Mouse (Mus musculus): ENCODE results near the gene Tppp. TPM values are rescaled to one million over a fixed set of nuclear protein-coding genes. Genes with fewer than 3 reads are reported as not detected.
A peak's percentile ranks its signal among the peaks of the same experiment; 100 is the strongest.

Tppp gene
- polyA plus RNA-seq (2015; fragmentation: Nextera tagmentation; extraction: Ambion mirVana) = 11.0 and 12.1 TPM in 2 replicates

DNA sequence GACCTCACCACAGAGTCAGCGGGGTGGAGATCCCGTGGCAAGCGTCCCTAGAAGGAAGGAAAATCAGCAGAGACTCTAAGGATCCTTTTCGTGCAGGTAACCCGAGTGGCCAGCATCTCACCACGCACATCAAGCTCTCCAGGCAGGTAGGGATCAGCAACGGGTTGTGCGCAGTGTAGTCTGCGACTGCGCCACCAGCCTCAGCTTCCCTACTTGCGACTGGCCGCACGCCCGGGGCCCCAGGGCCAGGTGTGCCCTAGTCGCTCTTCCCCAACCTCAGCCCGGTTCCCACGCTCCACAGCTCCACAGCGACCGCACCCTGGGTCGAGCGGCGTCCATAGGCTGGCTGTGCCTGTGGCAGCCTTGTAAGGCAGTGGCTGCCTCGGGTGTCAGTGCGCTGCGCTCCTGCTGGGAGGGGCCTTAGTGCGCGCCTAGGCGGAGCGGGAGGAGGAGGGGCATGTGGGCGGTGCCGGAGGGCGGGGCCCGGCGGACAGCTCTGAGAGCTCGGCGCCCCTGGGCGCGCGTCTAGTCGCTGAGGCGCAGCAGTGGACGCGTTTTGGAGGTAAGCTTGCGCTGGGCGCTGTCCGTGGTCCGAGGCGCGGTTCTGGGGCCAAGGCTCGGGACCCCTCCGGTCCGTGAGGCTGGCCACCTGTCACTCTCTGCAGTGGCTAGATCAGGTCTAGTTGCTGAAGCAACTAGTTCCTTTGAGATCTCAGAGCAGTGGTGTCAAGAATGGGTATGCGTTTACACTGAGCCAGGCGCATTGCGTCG lies at the start of gene Tppp:
Gene Tppp (plus strand): TSS at position 460 of the 771 bp plus-strand sequence.
- peak; percentile 94 for ATAC-seq (ENCODE audit: low FRiP score)
- Histone ChIP-seq H3K4me1 (peaks cover 21% of the 10 kb centered on the region), H3K4me2 (peak within 1 kb of the TSS; percentile 91), H3K36me3 (no peaks in the 10 kb centered on the region), H3K9me3 (replicated peaks) (no peaks in the 10 kb centered on the region), H3K4me3 (replicated peaks) (peak within 1 kb of the TSS; percentile 75), H3K27me3 (replicated peaks) (peaks cover 4% of the 10 kb centered on the region; the same call in 1 of the 2 replicates), H3K27ac (replicated peaks) (peak within 1 kb of the TSS; percentile 84), H3K9ac (replicated peaks) (peak within 1 kb of the TSS; percentile 68)
- WGBS = under 1% methylated on average over 56 of the region's 56 CpGs

DNA sequence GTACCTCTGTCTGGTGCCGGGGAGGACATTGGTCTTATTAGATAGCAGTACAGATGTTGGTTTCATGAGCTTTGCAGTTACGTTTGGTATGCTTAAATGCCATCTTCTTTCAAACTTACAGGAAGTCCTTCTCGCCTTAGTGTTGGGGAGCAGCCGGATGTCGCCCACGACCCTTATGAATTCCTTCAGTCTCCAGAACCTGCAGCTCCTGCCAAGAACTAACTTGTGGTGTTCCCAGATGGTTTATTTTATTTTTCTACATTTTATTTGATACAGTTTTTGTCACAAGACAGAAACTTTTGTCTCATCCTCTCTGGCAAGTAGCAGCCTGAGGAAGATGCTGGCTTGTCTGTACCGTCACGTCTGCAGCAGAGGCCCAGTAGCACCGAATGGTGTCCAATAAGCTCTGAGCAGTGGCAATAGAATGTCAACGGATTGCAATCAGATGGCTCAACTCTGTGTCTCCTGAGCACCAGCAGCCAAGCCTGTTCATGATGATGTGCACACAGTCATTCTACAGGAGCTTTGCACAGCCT lies 49.0 kb upstream of the Tppp start:
- H3K4me3 ChIP-seq (replicated peaks) = no peak overlapping the region
- no peaks in the 10 kb centered on the region for H3K27me3 ChIP-seq (replicated peaks)
- no peak for ATAC-seq (ENCODE audit: low FRiP score)
- no peak overlapping the region for H3K9ac ChIP-seq (replicated peaks)
- no peaks in the 10 kb centered on the region for H3K4me1 ChIP-seq
- H3K27ac ChIP-seq (replicated peaks) = no peak overlapping the region
- no peaks in the 10 kb centered on the region for H3K9me3 ChIP-seq (replicated peaks)
- WGBS = 95% methylated on average over 10 of the region's 10 CpGs
- H3K4me2 ChIP-seq = no peak overlapping the region
- H3K36me3 ChIP-seq = peaks cover 70% of the 10 kb centered on the region

DNA sequence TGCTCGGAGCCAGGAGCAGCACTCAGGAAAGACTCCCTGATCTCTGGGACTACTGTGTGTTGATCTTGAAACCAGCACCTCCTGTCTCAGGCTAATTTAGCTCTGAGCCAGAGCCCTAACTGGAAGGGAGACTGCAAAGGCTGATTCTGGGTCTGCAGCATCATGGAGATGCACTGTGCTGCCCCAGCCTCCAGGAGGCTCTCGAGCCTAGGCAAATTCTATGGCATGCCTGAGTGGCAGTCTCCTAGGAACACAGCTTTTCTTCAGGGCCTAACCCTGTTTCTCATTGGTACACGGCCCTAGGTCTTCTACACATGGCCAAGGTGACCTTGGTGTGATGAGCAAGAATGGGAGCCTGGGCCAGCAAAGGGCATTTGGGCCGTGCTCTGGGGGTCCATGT lies 48.0 kb upstream of the Tppp start:
- ATAC-seq (ENCODE audit: low FRiP score) = no peak
- no peak overlapping the region for H3K9ac ChIP-seq (replicated peaks)
- WGBS = 83% methylated on average over 4 of the region's 4 CpGs

DNA sequence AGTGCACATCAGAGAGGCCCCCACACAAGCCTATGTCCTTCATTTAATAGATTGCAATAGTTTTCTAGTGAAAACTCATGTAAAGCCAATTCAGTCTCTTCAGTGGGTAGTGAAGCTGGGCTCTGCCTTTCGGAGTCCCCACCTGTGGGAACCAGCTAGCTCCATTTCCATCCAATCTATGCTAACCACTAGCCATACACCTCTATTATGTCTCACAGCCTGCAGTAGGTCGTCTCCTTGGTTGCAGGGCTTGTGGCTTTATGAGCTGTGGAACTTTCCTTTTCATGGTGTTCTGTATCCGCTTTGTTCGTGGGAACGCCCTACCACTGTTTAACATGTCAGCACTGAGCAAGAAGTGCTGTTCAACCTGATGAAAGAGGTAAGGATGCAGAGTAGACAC lies 45.7 kb upstream of the Tppp start, which contains the start of gene Zdhhc11:
Gene Zdhhc11 (plus strand): TSS at position 301 of the 400 bp plus-strand sequence.
- no peak within 1 kb of the TSS for H3K27ac ChIP-seq (replicated peaks)
- H3K36me3 ChIP-seq = peaks cover 39% of the 10 kb centered on the region
- no peak within 1 kb of the TSS for H3K4me3 ChIP-seq (replicated peaks)
- no peaks in the 10 kb centered on the region for H3K4me1 ChIP-seq
- H3K9me3 ChIP-seq (replicated peaks) = no peaks in the 10 kb centered on the region
- H3K27me3 ChIP-seq (replicated peaks) = no peaks in the 10 kb centered on the region
- H3K9ac ChIP-seq (replicated peaks) = no peak within 1 kb of the TSS
- no peak within 1 kb of the TSS for H3K4me2 ChIP-seq
- ATAC-seq (ENCODE audit: low FRiP score) = no peak
- WGBS = 85% methylated on average over 5 of the region's 5 CpGs

More for the DNA sequence above, 48.0 kb upstream of the Tppp start:
- no peaks in the 10 kb centered on the region for H3K9me3 ChIP-seq (replicated peaks)
- no peak overlapping the region for H3K4me3 ChIP-seq (replicated peaks)
- H3K27me3 ChIP-seq (replicated peaks) = no peaks in the 10 kb centered on the region
- H3K27ac ChIP-seq (replicated peaks) = no peak overlapping the region
- H3K4me2 ChIP-seq = no peak overlapping the region
- peaks cover 61% of the 10 kb centered on the region for H3K36me3 ChIP-seq
- no peaks in the 10 kb centered on the region for H3K4me1 ChIP-seq

DNA sequence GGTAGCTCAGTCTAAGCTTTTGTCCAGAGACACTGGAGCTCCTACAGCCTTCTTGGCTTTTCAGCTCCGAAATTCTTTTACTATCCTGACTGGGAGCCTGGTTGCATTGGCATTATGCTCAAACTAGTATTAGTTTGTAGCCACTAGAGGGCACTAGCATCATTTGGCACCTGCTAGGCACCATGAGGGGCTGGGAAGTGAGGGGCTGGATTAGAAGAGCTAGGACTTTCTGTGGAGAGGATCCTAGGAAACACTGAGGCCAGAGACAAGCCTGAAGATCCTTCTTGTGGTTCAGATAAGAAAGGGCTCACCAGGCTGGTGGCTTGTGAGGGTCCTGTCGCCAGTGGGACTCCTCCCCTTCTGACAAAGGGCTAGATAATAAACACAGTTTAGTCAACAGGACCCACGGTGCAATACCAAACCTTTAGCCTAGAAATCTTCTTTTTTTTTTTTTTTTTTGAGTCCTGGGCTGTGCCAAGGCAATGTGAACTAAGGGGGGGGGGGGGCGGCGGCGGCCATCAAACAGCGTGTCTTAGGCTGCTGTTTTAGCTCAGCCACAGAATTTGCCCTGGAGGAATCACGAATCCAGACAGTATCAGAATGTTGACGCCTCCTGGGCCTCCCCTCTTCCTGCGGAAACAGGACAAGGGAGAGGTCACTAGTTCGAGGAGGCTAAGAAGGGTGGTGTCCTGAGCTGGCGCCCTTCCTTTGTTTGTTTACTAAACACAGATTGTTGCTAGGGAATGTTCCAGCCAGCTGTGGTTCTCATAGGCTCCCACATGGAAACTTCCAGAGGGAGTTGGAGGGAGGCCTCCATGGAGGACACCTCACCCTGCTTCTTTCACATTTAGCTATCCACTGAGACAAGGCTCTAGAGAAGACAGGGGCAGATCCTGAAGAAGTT lies 38.4 kb upstream of the Tppp start:
- peak; percentile 86 for ATAC-seq (ENCODE audit: low FRiP score)

DNA sequence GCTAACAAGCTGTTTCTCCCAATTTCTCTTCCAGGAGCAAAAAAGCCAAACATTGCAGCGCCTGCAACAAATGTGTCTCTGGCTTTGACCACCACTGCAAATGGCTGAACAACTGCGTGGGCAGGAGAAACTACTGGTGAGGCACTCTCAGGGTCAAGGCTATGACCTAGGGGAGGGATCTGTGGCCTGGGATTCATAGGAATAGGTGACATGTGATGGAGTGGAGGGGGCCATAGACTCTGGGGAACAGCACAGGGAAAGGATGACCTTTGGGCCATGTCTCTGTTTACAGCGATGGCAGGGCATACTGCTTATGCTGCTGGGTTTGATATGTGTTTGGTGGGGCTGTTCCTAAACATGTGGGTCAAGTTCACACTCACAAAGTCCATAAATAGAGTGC lies 34.7 kb upstream of the Tppp start:
- H3K36me3 ChIP-seq = no peaks in the 10 kb centered on the region
- peaks cover 2% of the 10 kb centered on the region; the same call in 1 of the 2 replicates for H3K4me1 ChIP-seq
- H3K27ac ChIP-seq (replicated peaks) = no peak overlapping the region
- H3K4me3 ChIP-seq (replicated peaks) = no peak overlapping the region
- WGBS = 90% methylated on average over 3 of the region's 3 CpGs
- no peak overlapping the region for H3K4me2 ChIP-seq
- H3K27me3 ChIP-seq (replicated peaks) = no peaks in the 10 kb centered on the region
- no peak for ATAC-seq (ENCODE audit: low FRiP score)
- H3K9me3 ChIP-seq (replicated peaks) = no peaks in the 10 kb centered on the region
- H3K9ac ChIP-seq (replicated peaks) = no peak overlapping the region

More for the DNA sequence above, 38.4 kb upstream of the Tppp start:
- H3K4me1 ChIP-seq = peaks cover 2% of the 10 kb centered on the region; the same call in 1 of the 2 replicates
- H3K9ac ChIP-seq (replicated peaks) = no peak overlapping the region
- H3K4me3 ChIP-seq (replicated peaks) = no peak overlapping the region
- no peaks in the 10 kb centered on the region for H3K36me3 ChIP-seq
- 55% methylated on average over 12 of the region's 12 CpGs for WGBS
- H3K27ac ChIP-seq (replicated peaks) = no peak overlapping the region
- peak overlapping the region; percentile 34; the same call in 1 of the 2 replicates for H3K4me2 ChIP-seq
- H3K27me3 ChIP-seq (replicated peaks) = no peaks in the 10 kb centered on the region
- no peaks in the 10 kb centered on the region for H3K9me3 ChIP-seq (replicated peaks)

DNA sequence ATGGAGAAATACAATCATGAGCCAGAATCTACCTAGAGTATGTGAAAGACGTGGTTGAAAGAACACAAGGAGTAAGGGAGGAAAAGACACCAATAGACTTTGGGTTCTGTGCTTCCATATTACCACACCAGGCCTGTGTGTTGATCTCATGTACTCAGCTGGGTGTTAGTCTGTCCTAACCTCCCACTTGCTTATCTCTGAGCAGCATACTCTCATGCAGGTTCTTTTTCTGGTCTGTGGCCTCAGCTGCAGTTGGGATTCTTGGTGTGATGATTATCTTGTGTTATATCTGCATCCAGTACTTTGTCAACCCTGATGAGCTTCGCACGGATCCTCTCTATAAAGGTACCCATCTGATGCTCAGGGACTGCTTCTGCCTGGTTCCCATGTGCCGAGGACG lies 32.3 kb upstream of the Tppp start:
- no peak overlapping the region for H3K9ac ChIP-seq (replicated peaks)
- no peaks in the 10 kb centered on the region for H3K27me3 ChIP-seq (replicated peaks)
- H3K4me1 ChIP-seq = no peaks in the 10 kb centered on the region
- H3K9me3 ChIP-seq (replicated peaks) = no peaks in the 10 kb centered on the region
- no peak overlapping the region for H3K27ac ChIP-seq (replicated peaks)
- WGBS = 88% methylated on average over 5 of the region's 5 CpGs
- no peak for ATAC-seq (ENCODE audit: low FRiP score)
- H3K4me2 ChIP-seq = no peak overlapping the region
- H3K36me3 ChIP-seq = no peaks in the 10 kb centered on the region
- no peak overlapping the region for H3K4me3 ChIP-seq (replicated peaks)

DNA sequence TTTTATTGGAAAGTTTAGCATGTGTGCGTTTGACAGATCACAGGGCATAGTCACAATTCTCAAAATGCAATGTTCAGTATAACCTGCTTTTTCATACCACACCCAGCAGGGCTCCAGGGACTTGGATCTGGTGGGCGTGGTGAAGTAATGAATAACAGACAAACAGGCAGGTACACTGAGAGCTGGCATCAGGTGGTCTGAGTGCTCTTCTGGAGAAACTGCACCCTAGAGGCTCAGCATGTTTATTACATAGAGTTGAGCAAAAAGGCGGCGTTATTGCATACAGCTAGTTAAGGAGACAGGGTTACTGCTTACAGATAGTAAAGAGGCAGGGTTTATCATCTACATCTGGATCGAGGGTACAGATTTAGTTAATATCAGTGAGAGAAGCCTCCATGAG lies 18.9 kb upstream of the Tppp start:
- Histone ChIP-seq H3K9me3 (replicated peaks) (no peaks in the 10 kb centered on the region), H3K4me2 (no peak overlapping the region), H3K36me3 (no peaks in the 10 kb centered on the region), H3K27me3 (replicated peaks) (no peaks in the 10 kb centered on the region), H3K9ac (replicated peaks) (no peak overlapping the region), H3K27ac (replicated peaks) (no peak overlapping the region), H3K4me3 (replicated peaks) (no peak overlapping the region), H3K4me1 (no peaks in the 10 kb centered on the region)
- 72% methylated on average over 5 of the region's 5 CpGs for WGBS
- no peak for ATAC-seq (ENCODE audit: low FRiP score)

DNA sequence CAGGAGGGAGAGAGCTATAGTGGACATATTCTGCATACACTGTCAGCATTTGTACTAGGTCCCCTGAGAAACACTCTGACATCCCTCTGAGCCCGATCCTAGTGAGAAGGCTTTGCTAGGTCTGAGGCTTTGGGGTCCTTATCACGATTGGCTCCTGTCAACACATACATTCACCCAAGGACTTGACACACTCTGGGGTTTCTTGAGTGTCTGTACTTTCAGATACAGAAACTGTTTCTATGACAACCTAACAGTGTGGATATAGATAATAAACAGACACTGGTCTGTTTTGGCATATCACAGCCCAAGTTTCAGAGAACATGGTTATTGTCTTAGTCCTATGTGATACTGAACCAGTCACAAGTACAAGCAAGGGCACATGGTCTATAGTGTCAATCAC lies 18.4 kb upstream of the Tppp start:
- no peak for ATAC-seq (ENCODE audit: low FRiP score)
- H3K4me2 ChIP-seq = no peak overlapping the region
- 82% methylated on average over 2 of the region's 2 CpGs for WGBS

DNA sequence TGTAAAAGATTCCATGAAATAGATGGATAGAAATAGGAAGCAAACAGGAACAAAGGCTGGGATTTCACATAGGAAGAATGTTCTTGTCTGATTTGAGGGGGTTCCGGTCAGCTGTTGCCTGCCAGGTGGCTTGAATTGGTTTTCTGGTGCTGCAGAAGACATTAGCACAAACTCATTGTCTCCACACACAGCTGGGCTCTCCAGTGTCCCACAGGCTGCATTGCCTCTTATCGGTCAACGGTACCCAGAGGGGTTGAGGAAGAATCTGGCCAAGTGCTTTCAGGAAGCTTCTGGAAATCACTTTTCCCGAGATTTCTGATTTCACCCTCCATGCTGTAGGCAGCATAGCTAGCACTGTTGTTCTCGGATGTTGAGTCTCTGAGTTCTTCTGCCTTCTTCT lies 17.9 kb upstream of the Tppp start:
- no peak overlapping the region for H3K27ac ChIP-seq (replicated peaks)
- no peak overlapping the region for H3K4me2 ChIP-seq
- no peaks in the 10 kb centered on the region for H3K36me3 ChIP-seq
- no peak overlapping the region for H3K4me3 ChIP-seq (replicated peaks)
- ATAC-seq (ENCODE audit: low FRiP score) = no peak
- H3K27me3 ChIP-seq (replicated peaks) = no peaks in the 10 kb centered on the region
- H3K4me1 ChIP-seq = no peaks in the 10 kb centered on the region
- no peak overlapping the region for H3K9ac ChIP-seq (replicated peaks)
- H3K9me3 ChIP-seq (replicated peaks) = no peaks in the 10 kb centered on the region
- WGBS = 78% methylated on average over 5 of the region's 5 CpGs

More for the DNA sequence above, 18.4 kb upstream of the Tppp start:
- Histone ChIP-seq H3K36me3 (no peaks in the 10 kb centered on the region), H3K9ac (replicated peaks) (no peak overlapping the region), H3K4me1 (no peaks in the 10 kb centered on the region), H3K4me3 (replicated peaks) (no peak overlapping the region), H3K27me3 (replicated peaks) (no peaks in the 10 kb centered on the region), H3K27ac (replicated peaks) (no peak overlapping the region), H3K9me3 (replicated peaks) (no peaks in the 10 kb centered on the region)

DNA sequence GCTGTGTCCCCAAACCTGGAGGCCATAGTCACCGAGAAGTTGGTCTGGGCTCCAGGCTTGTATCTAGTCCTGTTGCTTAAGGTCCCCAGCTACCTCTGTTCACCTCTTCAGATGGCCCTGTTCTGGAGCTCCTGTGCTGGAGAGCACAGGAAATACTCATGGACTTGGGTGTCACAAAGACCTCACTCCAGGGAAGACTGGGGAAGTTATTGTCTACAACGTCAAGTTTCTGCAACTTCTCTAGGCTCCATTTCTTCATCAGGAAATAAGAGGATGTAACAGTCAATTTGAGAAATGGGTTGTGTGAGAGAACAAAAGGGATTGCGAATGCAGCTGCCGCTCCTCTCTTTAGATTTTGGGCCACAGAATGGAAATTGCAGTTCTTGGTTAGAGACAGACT lies 12.8 kb upstream of the Tppp start:
- ATAC-seq (ENCODE audit: low FRiP score) = no peak
- H3K27ac ChIP-seq (replicated peaks) = no peak overlapping the region
- H3K9ac ChIP-seq (replicated peaks) = no peak overlapping the region
- H3K27me3 ChIP-seq (replicated peaks) = no peaks in the 10 kb centered on the region
- no peak overlapping the region for H3K4me2 ChIP-seq
- H3K4me1 ChIP-seq = no peaks in the 10 kb centered on the region
- no peak overlapping the region for H3K4me3 ChIP-seq (replicated peaks)
- 83% methylated on average over 4 of the region's 4 CpGs for WGBS
- H3K9me3 ChIP-seq (replicated peaks) = no peaks in the 10 kb centered on the region
- H3K36me3 ChIP-seq = no peaks in the 10 kb centered on the region

All from neural tube, embryonic 15.5 days (tissue).